Mouse (Mus musculus): ENCODE measurements at regions not wholly inside any gene's neighbourhood (a gene's known extent, or its start where the extent isn't known, plus 50 kb on each side); places are given as distances from the start of the nearest gene placed in this dataset.
A peak's percentile ranks its signal among the peaks of the same experiment; 100 is the strongest.

DNA sequence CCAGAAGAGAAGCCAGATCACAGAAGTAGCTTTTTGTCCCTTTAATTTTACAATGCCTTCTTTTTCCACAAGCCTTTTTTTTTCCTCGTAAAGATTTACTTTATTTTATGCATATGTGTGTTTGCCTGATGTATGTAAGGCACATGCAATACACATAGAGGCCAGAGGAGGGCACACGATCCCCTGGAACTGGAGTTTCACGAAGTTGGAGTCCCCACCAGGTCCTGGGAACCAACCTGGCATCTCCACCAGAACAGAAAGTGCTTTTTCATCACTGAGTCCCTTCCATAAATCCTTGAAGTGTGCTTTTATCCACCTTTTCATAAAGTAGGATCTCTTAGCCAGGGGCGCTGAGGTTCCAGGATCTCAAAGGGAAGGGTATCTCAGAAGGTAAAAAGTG, 152.8 kb downstream of the Gm45692 start:
- H3K36me3 ChIP-seq (ENCODE audit: control insufficient read depth, insufficient read depth, low read length, poor library complexity, severe bottlenecking) = no peaks in the 10 kb centered on the region
- no peaks in the 10 kb centered on the region for H3K27me3 ChIP-seq (ENCODE audit: control insufficient read depth, insufficient read depth, low read length, poor library complexity, severe bottlenecking)
- peak; percentile 6 for DNase-seq (ENCODE audit: low read depth, low spot score)

DNA sequence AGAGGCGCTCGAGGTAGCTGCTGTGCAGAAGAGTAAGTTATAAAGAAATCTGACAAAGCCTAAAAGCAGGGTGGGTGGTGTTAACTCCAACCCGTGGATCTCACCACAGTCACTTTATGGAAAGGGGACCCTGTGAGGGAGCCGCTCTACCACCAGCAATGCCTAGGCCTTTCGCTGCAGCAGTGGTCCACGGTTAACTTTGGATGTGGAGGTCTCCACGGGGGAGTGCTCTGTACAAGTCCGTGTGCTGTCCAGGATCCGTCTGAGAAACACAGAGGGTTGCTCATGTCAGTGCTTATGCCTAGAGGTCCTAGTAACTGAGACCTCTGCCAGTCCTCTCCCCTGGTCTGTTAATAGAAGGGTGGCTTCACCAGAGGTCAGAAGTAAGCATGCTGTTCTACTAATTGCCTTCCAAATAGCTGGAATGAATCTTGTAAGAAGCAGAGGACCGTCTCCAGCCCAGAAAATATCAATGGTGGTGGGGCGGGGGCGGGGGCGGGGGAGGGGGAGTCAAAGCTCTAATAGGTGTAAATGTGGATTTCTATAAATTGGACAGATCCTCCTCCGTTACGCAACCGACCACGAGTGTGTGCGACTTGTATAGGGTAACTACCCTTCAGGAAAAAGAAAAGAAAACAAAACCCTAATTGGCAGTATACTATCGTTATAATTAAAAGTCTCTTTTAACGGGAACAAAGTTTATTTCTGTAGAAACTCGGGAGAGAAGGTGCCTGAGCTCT, 153.5 kb downstream of the Gm45692 start:
- no peaks in the 10 kb centered on the region for H3K36me3 ChIP-seq (ENCODE audit: control insufficient read depth, insufficient read depth, low read length, poor library complexity, severe bottlenecking)
- peak; percentile 0 for DNase-seq (ENCODE audit: low read depth, low spot score)
- H3K27me3 ChIP-seq (ENCODE audit: control insufficient read depth, insufficient read depth, low read length, poor library complexity, severe bottlenecking) = no peaks in the 10 kb centered on the region

DNA sequence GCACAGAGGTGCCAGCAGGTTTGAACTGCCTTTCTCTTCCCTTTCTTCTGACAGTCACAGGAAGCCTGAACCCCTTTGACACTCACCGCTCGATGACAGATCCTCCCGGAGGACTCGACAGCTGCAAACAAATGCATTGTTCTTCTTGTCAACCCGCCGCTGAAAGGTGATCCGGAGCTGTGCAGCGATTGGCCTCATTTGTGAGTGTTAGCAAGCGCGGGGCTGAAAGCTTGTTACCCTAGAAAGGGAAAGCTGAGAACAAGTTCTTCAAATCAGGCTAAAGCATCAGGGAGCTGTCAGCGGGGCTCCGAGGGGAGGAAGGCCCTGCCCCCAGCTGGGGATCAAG, 154.1 kb downstream of the Gm45692 start:
- no peak for DNase-seq (ENCODE audit: low read depth, low spot score)
- H3K36me3 ChIP-seq (ENCODE audit: control insufficient read depth, insufficient read depth, low read length, poor library complexity, severe bottlenecking) = no peaks in the 10 kb centered on the region

DNA sequence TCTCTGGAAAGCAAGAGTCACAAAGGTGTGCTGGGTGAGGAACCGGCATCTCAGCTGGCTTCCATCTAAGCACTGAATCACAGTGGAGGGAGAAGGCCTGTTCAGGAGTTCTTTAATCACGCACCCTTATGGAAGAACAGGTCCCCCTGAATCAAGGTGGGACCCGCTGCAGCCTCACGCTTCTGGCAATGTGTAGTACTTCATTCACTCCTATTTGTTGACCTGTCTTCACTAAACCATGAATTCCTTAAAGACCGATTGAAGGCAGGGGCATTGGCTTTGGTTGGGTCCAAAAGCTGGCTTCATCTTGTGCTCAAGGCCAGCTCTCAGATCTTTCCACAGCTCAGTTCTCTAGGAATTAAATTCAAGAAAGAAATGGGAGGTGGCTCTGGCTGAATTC, 154.5 kb downstream of the Gm45692 start:
- DNase-seq (ENCODE audit: low read depth, low spot score) = no peak
- Histone ChIP-seq H3K27me3 (ENCODE audit: control insufficient read depth, insufficient read depth, low read length, poor library complexity, severe bottlenecking) (no peaks in the 10 kb centered on the region), H3K36me3 (ENCODE audit: control insufficient read depth, insufficient read depth, low read length, poor library complexity, severe bottlenecking) (no peaks in the 10 kb centered on the region)

More for the DNA sequence above, 154.1 kb downstream of the Gm45692 start:
- no peaks in the 10 kb centered on the region for H3K27me3 ChIP-seq (ENCODE audit: control insufficient read depth, insufficient read depth, low read length, poor library complexity, severe bottlenecking)

DNA sequence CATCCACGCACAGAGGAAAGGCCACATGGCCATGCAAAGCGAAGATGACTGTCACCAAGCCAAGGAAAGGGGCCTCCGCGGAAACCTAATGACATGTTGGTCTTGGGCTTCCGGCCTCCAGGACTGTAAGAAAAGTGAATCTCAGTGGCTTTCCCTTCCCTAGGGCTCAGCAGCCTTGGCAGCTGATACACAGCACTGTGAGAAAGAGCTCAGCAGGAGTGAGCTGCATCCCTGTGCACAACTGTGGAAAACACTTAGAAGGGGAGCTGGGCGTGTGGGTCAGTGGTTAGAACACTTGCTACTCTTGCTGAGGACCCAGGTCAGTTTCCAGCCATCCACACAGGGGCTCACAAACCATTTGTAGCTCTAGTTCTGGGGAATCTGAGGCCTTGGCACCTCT, 155.1 kb downstream of the Gm45692 start:
- Histone ChIP-seq H3K36me3 (ENCODE audit: control insufficient read depth, insufficient read depth, low read length, poor library complexity, severe bottlenecking) (no peaks in the 10 kb centered on the region), H3K27me3 (ENCODE audit: control insufficient read depth, insufficient read depth, low read length, poor library complexity, severe bottlenecking) (no peaks in the 10 kb centered on the region)
- DNase-seq (ENCODE audit: low read depth, low spot score) = no peak

DNA sequence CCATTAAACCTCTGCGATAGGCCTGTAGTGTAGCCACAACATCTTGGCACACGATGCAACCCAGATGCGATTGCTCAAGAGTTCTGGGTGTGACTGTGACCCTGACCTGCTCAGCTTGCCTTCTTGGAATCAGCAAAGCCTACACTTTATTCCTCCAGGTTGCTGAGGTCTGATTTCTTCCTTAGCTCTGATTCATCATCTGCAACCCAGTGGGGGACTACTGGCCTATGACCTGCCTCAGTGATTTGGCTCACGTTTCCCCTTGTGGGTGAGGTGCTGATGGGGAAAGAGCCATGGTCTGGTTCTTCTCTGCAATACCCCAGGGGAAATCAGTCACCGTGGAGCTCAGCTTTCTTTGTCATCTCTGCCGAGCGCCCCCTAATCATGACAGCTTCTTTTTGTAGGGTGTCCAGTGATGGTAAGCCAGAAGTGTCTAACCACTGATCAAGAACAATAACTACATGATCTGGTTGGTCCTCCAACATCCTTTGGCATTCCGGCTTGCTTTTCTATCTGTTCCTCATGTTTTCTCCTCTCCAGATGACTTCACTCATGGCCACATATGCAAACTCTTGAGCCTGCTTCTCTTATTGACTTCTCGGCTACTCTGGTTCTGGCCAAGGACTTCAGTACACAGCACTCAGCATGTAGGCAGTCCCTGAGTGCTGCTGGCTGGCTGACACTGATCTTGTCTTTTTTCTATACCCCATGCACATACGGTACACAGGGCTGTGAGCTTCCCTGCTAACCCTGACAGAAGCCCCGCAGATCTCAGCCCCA, 163.0 kb downstream of the Gm45692 start:
- Histone ChIP-seq H3K27me3 (ENCODE audit: control insufficient read depth, insufficient read depth, low read length, poor library complexity, severe bottlenecking) (no peaks in the 10 kb centered on the region), H3K36me3 (ENCODE audit: control insufficient read depth, insufficient read depth, low read length, poor library complexity, severe bottlenecking) (no peaks in the 10 kb centered on the region)
- DNase-seq (ENCODE audit: low read depth, low spot score) = no peak

DNA sequence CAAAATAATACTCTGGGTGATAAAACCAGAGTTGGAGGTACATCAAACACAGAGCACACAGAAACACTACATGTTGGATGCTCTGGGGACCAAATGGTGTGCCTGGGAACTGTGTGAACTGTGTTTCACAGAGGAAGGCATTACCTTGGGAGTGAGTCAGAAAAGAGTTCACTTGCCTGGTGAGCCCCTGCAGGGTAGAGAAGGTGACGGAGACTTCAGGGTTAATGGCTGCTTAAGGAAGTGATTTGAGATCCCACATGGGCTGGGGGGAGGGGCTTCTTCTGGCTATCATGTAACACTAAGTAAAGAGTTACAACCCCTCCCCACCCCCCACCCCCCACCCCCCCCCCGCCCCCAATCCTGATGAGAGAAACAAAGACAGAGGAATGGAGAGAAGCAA, 164.6 kb downstream of the Gm45692 start:
- DNase-seq (ENCODE audit: low read depth, low spot score) = no peak
- H3K36me3 ChIP-seq (ENCODE audit: control insufficient read depth, insufficient read depth, low read length, poor library complexity, severe bottlenecking) = no peaks in the 10 kb centered on the region
- no peaks in the 10 kb centered on the region for H3K27me3 ChIP-seq (ENCODE audit: control insufficient read depth, insufficient read depth, low read length, poor library complexity, severe bottlenecking)

DNA sequence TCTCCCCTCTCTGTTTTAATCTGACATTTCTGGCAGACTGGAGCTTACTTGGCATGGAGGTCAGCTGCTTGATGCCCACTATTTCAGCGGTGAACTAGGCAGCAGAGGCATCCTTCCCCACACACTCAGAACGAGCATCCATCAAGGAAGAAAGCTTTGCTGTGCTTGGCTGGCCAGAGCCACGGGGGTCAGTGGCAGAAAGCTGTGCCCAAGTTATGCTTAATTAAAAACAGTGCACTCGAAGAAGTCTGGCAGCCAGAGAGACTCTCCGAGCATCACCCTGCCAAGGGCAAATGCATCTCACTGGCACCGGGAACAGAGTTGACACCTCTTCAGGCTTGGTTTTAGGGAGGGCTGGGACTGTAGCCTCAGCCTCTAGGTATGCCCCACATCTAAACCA, 168.3 kb downstream of the Gm45692 start:
- no peak for DNase-seq (ENCODE audit: low read depth, low spot score)
- H3K36me3 ChIP-seq (ENCODE audit: control insufficient read depth, insufficient read depth, low read length, poor library complexity, severe bottlenecking) = no peaks in the 10 kb centered on the region
- no peaks in the 10 kb centered on the region for H3K27me3 ChIP-seq (ENCODE audit: control insufficient read depth, insufficient read depth, low read length, poor library complexity, severe bottlenecking)

DNA sequence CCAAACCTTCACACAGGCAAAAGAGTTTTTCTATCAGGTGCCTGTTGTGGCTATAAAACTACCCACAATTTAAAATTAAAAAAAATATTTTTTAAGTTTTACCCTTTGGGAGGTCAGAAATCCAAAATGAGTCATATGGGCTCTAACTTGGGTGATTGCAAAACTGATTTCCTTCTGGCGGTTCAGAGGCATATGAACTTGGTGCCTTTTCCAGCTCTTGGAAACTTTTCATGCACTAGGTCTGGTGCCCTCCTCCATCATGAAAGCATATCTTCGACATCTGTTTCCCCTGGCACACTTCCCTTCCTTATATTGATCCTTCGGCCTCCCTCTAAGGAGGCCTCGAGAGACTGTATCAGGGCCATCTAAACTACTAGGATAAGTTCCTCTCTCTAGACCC, 168.8 kb downstream of the Gm45692 start:
- Histone ChIP-seq H3K36me3 (ENCODE audit: control insufficient read depth, insufficient read depth, low read length, poor library complexity, severe bottlenecking) (no peaks in the 10 kb centered on the region), H3K27me3 (ENCODE audit: control insufficient read depth, insufficient read depth, low read length, poor library complexity, severe bottlenecking) (no peaks in the 10 kb centered on the region)
- DNase-seq (ENCODE audit: low read depth, low spot score) = no peak

DNA sequence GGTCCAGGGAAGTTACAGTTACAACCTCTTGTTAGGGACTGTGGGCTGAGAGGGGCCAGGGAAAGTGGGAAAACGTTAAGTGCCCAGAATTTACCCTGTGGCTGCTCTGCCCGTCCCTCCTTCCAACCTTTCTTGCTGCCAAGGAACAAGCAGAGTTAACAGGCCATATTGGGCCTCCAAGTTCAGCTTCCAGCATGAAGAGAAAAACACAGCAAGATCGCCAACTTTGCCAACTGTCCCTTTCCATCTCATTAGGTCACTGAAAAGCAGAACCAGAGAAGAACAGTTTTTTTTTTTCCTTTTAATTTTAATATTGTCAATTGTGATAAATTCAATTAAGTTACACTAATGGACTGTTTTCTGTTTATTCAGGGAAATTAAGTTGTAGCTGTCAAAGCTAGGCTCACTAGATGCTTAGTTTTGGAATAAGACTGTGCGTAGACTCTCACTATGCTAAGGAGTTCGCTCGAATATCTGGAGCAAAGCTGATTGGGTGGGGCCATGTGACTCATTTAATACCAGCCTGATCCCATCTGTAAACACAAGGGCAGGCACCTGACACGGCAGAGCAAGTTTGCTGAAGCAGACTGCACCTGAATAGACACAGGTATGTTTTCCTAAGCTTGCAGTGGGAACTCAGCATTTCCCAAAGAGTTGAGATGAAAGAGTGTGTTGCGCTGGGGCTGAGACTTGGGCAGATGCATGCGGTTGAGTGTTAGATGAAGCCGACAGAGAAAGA, 178.9 kb downstream of the Gm45692 start:
- Histone ChIP-seq H3K27me3 (ENCODE audit: control insufficient read depth, insufficient read depth, low read length, poor library complexity, severe bottlenecking) (no peaks in the 10 kb centered on the region), H3K36me3 (ENCODE audit: control insufficient read depth, insufficient read depth, low read length, poor library complexity, severe bottlenecking) (no peaks in the 10 kb centered on the region)
- DNase-seq (ENCODE audit: low read depth, low spot score) = no peak

DNA sequence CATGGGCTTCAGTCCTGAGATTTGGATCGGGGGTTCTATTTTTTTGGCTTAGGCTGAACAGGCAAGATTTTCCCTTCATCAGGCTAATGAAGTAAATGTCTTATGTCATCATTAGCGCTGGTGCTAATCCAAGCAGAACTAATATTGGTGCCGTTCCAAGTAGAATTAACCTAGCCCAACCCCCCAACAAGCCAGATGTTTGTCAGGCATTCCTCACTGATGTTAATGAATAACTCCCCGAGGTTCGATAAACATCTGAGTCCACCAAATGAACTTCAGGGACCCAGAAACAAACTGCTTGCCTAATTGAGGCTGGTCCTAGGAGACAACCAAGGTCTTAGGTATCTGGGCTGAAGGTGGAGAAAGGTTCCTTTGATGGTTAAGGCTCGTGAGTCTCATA, 180.9 kb downstream of the Gm45692 start:
- Histone ChIP-seq H3K27me3 (ENCODE audit: control insufficient read depth, insufficient read depth, low read length, poor library complexity, severe bottlenecking) (no peaks in the 10 kb centered on the region), H3K36me3 (ENCODE audit: control insufficient read depth, insufficient read depth, low read length, poor library complexity, severe bottlenecking) (no peaks in the 10 kb centered on the region)
- DNase-seq (ENCODE audit: low read depth, low spot score) = no peak

DNA sequence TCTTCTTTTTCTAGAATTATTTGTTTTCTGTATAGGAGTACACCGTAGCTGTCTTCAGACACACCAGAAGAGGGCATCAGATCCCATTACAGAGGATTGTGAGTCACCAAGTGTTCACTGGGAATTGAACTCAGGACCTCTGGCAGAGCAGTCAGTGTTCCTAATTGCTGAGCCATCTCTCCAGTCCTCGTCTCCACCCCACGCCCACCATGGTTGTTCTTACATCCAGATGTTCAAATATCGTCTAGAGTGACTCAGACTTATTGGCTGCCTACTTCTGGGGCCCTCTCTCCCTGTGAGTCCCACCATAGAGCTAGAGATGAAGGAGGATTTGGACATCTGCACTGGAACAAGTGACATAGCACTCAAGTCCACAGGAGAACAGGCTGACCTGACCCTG, 182.6 kb downstream of the Gm45692 start:
- DNase-seq (ENCODE audit: low read depth, low spot score) = no peak
- H3K36me3 ChIP-seq (ENCODE audit: control insufficient read depth, insufficient read depth, low read length, poor library complexity, severe bottlenecking) = no peaks in the 10 kb centered on the region
- H3K27me3 ChIP-seq (ENCODE audit: control insufficient read depth, insufficient read depth, low read length, poor library complexity, severe bottlenecking) = no peaks in the 10 kb centered on the region

DNA sequence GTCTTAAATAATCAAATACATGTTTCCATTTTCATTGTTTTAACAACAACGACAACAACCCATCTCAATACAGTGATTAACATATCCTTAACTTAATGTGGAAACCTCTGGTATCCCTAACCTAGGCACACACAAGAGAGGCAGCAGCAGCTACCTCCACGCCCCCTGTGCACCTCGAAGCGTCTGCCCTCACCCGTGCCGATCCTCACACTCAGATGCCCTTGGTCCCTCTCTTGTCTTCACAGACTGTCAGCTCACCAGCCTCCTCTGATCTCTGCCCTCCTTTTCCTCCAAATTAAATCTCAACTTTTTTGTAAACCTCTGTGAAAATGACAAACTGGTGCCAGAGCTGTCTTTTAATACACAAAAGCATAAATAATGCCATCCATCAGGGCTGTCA, 185.2 kb downstream of the Gm45692 start:
- no peaks in the 10 kb centered on the region for H3K27me3 ChIP-seq (ENCODE audit: control insufficient read depth, insufficient read depth, low read length, poor library complexity, severe bottlenecking)
- no peak for DNase-seq (ENCODE audit: low read depth, low spot score)
- no peaks in the 10 kb centered on the region for H3K36me3 ChIP-seq (ENCODE audit: control insufficient read depth, insufficient read depth, low read length, poor library complexity, severe bottlenecking)

DNA sequence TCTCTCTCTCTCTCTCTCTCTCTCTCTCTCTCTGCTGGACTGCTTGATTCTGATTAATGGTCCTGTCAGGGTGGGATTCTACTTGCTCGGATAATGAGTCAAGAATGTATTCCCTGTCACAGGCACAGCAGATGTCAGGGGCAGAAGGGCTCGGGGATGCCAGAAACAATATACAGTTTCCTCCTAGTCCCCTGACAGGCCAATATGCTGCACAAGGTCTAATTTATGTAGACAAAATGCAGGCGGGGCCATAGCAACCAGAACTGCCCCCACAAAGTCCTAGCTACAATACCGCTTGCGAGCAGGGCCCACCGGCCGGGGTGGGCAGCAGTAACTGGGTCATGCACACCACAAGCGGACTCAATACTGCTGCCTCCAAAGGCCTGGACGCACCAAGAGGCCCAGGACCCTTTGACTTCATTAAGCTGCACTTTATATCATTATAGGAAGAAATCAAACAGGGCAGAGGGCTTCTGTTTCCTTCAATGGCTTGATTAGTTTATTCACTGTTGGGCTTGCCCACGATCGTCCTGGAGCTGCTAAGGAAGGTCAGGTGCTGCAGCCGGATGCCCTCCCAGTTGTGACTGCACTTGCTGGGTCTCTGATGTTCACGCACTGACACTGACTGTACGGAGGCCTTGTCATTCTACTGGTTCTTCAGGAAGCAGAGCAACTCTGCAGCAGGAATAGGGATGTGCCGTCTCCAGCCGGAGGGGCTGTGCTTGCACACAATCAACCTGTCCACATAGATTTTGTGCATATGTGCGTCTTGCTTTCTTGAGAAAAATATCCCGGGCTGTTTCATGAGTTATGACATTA, 185.9 kb downstream of the Gm45692 start:
- no peaks in the 10 kb centered on the region for H3K36me3 ChIP-seq (ENCODE audit: control insufficient read depth, insufficient read depth, low read length, poor library complexity, severe bottlenecking)
- DNase-seq (ENCODE audit: low read depth, low spot score) = no peak
- no peaks in the 10 kb centered on the region for H3K27me3 ChIP-seq (ENCODE audit: control insufficient read depth, insufficient read depth, low read length, poor library complexity, severe bottlenecking)
